Mouse (Mus musculus) adrenal gland, postnatal 10 days (tissue): ENCODE measurements around the gene Grid2. TPM values are rescaled to one million over a fixed set of nuclear protein-coding genes. Genes with fewer than 3 reads are reported as not detected.

Experiments used
- DNase-seq: peaks from one replicate; pipeline ENCODE4 v3.0.0; 2021; ENCODE audit warnings: mixed read lengths
- total RNA-seq, 2 experiments: library from RNA; stranded (reverse); gene quantifications; 2 replicates each; pipeline ENCODE4 v1.2.3; 2021

Grid2 gene
- total RNA-seq, 2 experiments from 2014 or later = 0.48 to 0.67 TPM

- no peak for DNase-seq
Measured at GRCm38 (mm10) chr6:64607041-64607440, 1351.4 kb downstream of the Grid2 start.

GRCm38 (mm10) chr6:64607942-64608341 lies 1352.3 kb downstream of the Grid2 start:
- peak; percentile 38 for DNase-seq

GRCm38 (mm10) chr6:64616843-64617242 lies 1361.2 kb downstream of the Grid2 start:
- DNase-seq = no peak

DNA sequence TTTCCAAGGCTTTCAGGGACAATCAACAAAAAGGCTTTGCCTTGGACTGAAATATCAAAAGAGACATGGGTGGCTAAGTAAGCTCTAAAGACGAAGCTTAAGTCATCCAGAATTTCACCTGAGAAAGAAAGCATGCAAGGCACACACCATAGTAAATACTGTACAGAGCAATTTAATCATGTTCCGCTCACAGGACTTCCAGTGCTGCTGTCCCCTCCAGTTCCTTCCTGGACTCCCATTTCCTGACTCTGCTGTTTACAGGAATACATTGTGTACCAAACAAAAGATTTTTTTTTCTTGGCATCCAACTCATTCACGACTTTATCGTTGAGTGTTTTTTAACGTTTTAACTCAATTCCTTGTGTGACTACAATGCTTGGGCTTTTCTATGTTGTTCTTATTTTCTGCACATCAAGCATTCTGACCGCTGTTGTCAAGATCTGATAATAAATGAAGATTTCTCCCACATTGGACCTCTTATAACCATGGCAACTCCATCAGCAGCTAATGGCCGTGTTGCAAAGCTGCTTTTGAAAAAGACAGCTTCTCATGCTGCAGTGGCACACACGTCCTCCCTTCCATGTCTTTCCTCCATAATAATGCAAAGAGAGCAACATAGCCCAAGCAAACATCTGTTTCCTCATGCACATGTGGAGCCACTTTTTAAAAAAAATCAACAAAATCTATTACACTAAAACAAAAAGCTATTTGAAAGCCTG lies 1361.9 kb downstream of the Grid2 start:
- DNase-seq = no peak

GRCm38 (mm10) chr6:64623404-64623803 lies 1367.7 kb downstream of the Grid2 start:
- no peak for DNase-seq

DNA sequence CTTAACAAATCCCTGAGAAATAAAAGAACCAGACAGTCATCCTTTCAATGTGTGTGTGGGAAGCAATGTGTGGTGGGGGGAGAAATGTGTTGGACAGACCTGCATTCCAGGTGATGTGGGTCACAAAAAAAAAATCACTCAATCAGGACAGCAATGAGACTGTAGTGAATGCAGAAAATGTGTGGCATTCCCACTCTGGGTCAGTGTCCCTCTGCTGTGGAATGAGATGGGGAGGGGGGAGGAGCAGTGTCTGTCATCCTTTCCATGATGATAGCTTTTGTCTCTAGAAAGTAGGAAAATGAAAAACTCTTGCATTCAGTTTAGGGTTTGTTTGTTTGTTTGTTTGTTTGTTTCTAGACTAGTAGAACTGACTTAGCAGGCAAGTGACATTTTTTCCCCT lies 1392.0 kb downstream of the Grid2 start:
- DNase-seq = no peak

GRCm38 (mm10) chr6:64648196-64648595 lies 1392.5 kb downstream of the Grid2 start:
- DNase-seq = no peak

DNA sequence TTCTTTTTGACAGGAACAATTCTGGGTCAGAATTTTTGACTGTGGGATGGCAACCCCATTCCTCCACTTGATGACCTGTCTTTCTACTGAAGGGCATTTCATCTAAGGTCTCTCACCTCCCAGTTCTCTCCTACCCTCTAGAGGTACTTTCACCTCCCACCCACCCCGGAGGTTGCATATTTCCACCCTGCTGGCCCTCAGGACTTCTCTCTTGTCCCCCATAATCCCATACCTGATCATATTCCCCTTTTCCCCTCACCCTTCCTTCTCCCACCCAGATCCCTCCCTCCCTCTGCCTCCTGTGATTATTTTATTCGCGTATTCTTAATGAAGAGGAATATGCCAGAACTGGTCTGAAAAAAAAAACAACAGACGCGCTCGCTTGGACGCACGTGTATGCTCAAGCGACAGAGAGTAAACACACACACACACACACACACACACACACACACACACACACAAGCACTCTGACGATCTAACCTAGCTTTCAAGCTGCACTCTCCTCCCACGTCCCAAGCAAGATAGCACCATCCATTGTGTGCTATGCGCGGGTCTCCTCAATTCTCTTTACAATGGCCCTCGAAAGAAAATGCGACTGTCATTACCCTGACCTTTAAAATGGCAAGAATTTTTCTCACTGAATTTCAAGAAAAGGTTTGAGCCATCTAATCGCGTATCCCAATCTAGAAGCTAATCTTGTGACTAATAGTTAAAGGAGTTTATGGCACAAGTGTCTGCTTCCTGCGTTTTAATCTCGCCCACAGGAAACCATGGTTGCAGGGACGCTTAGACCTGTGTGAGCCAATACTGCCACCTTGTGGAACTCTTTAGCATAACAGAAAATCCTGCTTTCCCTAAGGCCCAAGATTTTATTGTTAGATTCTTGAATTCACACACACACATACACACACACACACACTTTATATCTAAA lies 1393.9 kb downstream of the Grid2 start:
- DNase-seq = peak; percentile 70

DNA sequence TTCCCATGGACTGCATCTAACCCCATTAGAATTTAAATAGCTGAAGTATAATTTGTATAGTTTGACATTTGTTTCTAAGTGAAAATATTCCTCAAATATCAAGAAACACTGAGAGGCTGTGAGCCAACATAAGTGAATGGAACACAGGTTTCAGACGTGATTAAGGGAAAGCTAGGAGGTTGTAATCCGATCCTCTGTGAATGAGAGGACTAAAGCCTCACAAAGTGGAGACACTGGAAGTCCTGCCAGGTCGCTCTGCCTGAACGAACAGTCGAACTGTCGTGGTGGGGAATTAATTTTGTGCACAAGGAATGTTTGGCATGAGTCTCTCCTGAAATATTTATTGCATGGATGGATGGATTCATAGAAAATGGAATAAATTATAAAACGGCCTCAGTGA lies 1395.1 kb downstream of the Grid2 start:
- DNase-seq = no peak

GRCm38 (mm10) chr6:64671010-64671409 lies 1415.3 kb downstream of the Grid2 start:
- DNase-seq = no peak

DNA sequence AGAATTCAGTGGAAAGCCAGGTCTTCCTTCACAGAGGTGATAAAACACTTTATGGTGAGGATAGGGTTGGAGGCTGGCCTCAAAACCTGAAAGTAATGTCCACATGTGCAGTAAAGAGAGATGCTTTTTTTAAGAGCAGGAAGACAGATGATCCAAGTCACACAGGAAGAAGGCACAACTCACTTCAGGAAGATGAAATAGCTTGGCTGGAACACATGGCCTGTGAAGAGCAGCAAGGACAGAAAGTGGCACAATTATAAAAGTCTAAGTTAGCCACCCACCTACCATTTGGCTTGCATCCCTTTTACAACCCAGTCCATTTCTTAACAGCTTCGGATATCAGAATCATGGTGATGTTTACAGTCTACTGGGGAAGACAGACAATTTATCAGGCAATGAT lies 1423.1 kb downstream of the Grid2 start:
- DNase-seq = no peak

DNA sequence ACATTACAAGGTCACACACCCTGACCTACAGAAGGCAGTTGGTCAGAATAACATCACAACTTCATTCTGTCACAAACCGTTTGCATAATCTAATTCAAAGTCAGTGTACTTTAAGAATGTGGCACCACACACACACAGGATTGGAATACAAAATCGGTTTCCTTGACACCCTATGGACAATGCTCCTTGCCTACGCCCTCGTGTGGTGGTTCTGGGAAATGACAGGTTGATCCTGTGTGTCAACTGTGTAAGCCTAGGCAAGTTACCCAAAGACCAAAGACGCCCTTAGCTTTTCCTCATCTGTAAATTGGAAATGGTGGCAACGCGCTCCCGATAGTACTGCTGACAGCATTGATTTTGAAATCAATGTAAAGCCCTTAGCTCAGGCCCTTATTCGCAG lies 1428.3 kb downstream of the Grid2 start:
- peak; percentile 57 for DNase-seq

DNA sequence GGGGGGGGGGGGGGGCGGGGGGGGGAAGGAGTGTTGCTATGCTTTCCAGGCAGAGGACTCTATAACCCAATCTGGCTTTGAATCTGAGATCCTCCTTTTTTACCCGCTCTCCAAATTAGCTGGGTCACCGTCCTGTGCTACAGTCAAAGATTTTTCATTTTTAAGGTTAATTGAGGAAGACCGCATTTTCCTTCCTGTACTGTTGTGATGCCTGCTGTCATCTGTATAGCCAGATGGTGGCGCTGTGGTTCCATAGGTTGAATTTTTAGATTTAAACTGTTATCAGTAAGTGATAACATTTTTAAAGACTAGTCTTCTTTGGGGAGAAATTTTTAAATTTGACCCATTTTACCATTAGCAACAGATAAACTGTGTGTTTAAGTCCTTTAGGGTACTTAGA lies 1429.3 kb downstream of the Grid2 start:
- DNase-seq = peak; percentile 47

DNA sequence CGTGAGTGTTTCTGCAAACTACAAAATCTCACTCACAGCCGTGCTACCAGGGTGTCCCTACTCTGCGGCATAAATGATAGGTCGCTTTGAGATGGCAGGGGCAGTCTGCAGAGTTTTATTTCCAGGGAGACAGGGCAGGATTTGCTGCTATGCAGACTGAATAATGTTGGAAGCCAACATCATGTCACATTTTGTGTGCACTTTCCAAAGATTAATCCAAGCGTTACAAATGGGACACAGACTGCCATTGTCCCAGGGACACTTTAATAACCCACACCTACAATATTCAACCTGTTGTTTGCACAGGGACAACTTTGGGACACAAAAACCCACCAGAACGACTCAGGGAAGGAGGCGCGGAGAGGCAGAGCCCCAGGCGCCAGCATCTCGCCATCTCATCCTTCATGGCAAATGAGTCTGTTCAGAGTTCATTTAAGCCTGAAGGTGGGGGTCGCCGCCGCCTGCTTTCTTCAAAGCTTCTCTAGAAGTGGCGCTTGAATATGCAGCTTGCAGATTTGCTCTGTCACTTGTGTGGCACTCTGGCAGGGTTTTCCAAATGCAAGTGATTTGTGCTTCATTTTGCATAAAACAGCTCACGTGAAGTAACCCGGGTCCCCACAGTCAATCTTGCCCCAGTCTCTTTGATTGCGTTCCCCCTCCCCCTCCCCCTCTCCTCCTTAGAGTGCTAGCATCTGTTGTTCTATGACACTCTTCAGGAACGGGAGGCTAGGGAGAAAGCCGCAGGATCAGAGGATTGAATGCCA lies 1432.7 kb downstream of the Grid2 start:
- no peak for DNase-seq

DNA sequence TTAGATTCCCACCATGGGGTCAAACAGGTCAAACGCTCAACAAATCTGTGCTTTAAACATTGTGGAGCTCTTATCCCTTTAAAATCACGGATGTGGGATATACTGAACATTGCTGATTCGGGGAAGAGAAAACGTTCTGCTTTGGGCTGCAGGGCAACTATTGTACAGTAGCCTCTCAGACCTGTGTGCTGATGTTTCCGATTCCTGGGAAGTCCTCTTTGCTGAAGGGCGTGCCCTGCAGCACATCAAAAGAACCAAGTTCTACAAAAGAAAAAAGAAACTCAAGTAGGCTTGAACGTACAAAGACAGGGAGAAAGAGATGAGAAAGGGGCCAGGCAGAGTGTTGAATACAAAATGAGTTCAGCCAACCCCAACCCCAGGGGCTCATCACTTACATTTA lies 1439.0 kb downstream of the Grid2 start:
- no peak for DNase-seq

- DNase-seq = peak; percentile 34
Measured at GRCm38 (mm10) chr6:64703659-64704058, 1448.0 kb downstream of the Grid2 start.

GRCm38 (mm10) chr6:64727751-64728403 lies 1472.2 kb downstream of the Grid2 start:
- peak; percentile 78 for DNase-seq

- DNase-seq = peak; percentile 75
Measured at GRCm38 (mm10) chr6:64728499-64729198, 1473.0 kb downstream of the Grid2 start, which contains the start of gene Atoh1. TSS of gene Atoh1 (plus strand) at chr6:64729125.

- peak; percentile 49 for DNase-seq
Measured at GRCm38 (mm10) chr6:64729231-64730011, 1473.7 kb downstream of the Grid2 start.

- DNase-seq = no peak
Measured at GRCm38 (mm10) chr6:64730030-64730429, 1474.4 kb downstream of the Grid2 start.
